Mouse (Mus musculus) frontal cortex, postnatal 10 days (tissue): Measurements from ENCODE around the gene Aldh5a1.
"Not testable (repeated sequence)": the region's sequence is repeated elsewhere in the genome, so short reads cannot be mapped to it uniquely, and the experiment has no call there.

Experiments used
- DNase-seq, 2 experiments: peaks; one replicate each; pipeline ENCODE4 v3.0.0; 2022; ENCODE audit warnings: low spot score in 2 of 2, mixed read lengths in 1 of 2

Gene Aldh5a1

DNA sequence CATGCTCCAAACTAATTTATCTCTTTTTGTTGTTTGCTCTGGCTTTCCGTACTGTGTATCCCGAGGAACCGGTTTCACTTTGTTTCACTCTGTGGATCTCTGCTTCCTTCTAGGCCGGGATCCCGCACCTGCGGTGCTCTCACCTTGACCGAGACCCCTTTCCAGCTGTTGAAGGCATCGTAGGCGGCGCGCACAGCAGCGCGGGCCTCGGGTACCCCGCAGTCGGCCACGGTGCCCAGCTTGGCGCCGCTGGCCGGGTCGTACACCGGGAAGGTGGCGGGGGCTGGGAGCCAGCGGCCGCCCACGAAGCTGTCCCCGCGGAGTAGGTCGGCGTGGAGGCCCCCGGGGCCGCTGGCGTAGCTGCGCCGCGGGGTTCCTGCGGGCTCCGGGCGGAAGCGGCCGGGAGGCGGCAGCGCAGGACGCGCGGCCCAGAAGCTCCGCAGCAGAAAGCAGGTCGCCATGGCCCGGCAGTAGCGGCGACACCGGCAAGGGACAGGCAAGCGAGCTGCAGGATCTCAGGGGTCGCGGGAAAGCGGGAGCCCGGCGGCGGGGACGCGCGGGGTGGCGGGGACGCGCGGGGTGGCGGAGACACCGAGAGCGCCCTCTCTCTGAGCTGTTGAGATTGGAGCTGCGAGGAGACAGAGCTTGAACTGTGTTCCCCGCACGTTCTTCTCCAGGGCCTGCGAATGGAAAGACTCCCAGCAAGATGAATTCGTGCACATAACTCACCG is at the start of gene Aldh5a1:
Gene Aldh5a1 (minus strand): TSS at position 554 of the 731 bp plus-strand sequence.
- DNase-seq = peak; percentile 62 to 80

DNA sequence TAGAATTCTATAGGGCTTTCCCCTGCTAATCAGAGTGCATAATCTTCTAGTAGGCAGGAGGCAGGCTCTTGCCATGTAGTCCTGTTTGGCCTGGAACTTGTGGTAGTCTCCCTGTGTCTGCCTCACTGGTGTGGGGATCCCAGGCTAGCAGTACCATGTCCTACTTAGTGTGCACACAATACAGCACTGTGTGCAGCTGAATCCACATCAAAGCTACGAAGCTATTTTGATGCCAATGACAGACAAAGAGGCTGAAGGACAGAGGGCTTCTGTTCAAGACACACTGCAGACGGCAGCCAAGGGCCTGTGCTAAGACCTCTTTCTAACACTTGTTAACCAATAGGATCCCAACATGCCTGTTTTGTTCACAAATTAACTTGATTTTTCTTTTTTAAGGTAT is 48.0 kb upstream of the Aldh5a1 start:
- peak in 1 of 2 experiments; percentile 24 for DNase-seq

DNA sequence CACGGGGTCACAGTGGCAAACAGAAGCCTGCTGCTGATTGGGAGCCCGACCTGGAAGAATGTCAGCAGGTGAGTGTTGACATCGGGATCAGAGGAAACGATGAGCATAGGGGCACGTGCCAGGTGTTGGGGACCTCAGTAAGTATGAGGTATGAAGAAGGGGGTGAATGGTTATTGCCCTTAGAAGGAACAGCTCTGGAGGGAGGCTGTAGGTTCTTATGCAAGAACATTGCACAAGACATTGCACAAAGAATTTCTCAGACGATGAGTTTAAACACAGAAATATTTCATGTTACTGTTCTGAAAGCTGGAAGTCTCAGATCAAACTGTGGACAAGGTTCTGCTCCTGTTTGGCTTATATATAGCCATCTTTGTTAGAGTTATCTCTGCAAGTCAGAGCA is 43.6 kb upstream of the Aldh5a1 start:
- DNase-seq = no peak

DNA sequence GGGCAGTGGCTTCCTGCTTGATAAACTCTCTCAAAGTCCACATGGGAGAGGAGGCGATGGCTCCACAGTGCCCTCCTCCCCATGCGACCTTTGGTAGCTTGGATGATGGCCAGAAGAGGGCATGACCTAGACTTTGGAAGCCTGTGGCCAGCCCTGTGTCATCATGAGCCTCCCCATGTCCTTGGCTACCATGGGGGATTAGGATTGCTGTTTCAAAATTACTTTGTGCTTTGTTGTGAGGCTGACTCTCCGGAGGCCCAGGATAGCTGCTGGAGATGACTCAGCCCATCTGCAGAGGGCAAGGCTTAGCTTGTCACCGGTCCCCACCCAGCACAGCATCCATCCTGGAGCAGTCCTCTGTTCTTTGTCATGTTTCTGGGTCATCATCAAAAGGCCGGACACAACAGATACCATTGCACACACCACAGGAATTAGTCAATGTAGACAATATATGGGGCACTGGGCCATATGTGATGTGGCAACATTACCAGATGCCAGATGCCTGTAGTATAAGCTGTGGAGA is 40.4 kb upstream of the Aldh5a1 start:
- no peak for DNase-seq

DNA sequence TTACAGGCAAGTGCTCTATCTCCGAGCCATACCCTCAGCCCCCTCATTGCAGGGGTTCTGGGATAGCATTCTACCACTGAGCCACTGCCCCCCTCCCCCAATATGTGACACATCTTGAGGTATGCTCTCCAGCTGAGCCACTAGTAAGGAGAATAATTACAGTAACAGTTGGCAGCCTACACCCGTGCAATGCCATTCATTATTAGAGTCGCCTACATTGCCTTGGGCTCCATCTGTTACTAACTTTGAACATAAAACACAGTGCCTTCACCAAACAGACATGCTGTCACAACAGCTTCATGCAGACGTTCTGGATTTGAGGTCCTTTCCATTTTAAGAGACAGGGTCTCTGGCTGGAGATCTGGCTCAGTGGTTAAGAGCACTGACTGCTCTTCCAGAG is 38.9 kb upstream of the Aldh5a1 start:
- no peak for DNase-seq

DNA sequence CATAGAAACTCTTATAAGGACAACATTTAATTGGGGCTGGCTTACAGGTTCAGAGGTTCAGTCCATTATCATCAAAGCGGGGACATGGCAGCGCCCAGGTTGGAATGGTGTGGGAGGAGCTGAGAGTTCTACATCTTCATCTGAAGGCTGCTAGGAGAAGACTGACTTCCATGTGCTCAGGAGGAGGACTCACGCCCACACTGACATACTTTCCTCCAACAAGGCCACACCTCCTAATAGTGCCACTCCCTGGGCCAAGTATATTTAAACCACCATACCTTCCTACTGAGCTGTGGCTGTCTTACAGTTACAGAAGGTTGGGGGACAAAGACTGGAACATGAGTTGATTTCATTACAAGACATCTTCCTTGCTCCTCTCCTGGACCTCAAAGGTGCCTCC is 34.3 kb upstream of the Aldh5a1 start:
- not testable (repeated sequence) for DNase-seq

DNA sequence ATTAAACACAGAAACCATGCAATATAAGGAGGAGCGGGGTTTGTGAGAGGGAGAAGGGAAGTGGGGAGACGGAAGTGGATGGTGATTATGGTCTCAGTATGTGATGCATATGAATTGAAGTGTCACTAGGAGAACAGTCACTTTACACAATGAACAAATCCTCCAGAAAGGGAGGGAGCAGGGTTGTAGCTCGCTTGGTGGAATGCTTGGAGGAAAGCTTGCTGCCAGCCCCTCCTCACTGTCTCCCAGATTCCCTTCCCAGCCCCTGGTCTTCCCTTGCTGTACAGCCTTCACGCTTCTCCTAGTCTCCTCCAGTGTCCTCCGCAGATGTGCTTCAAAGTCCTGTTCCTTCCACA is 28.4 kb upstream of the Aldh5a1 start:
- no peak for DNase-seq

DNA sequence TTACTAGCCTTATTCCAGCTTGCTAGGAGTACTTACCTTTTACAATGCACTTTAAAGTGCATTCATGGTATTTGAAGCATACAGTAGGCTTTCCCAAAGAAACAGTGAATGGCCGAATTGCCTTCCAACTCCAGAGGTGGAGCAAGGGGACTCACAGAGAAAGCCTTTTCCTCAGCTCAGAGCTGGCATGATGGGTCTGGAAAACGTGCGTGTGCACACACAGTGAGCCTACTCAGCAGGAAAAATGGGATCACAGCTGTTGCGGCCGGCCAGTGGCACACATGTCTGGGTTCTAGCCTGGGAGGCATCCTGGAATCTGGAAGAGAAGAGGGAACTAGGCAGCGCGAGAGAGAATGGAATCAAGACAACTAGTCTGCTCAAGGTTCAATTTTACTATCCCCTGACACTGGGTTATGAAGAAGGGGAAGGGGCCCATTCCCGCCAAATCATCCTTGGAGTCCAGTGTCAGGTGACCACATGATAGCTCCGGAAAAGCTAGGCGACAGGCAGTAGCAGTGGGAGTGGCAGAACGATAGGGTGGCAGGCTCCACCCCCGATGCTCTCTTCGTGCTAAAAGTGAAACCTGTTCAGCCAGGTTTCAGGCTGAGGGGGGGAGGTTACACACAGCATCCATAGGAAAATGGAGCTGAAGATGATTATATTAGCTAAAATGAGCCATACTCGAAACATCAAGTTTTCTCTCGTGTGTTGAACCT is 27.8 kb upstream of the Aldh5a1 start:
- DNase-seq = no peak

DNA sequence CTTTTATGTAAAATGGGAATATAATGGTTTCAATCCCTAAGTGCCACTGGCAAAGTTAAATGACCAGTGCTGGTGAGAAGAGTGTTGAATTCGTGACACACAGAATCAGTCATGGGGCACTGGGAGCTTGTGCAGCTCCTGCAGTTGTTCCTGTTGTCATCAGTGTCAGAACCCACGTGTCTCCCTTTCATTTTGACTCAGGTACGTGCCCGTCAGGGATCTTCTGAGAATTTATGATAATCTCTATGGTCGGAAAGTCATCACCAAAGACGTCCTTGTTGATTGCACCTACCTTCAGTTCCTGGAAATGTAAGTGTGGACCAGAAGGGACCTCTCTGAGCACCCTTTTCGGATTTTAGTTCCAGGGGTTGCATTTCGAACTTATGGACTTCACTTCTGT is 24.7 kb upstream of the Aldh5a1 start:
- DNase-seq = no peak

DNA sequence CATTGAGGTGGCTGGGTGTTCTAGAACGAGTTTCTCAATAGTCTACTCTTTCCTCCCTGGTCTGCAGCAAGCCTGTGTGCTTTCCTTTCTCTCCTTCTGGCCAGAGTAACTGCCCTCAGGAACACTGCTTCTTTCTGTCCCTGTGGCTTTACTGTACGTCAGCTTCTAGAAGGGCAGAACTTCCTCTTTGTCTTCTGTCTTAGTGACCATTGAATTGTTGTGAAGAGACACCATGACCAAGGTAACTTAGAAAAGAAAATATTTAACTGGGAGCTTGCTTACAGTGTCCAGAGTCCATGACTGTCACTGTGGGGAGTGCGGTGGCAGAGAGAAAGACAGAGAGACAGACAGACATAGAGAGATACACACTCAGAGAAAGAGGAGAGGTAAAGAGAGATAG is 22.6 kb upstream of the Aldh5a1 start:
- DNase-seq = no peak

DNA sequence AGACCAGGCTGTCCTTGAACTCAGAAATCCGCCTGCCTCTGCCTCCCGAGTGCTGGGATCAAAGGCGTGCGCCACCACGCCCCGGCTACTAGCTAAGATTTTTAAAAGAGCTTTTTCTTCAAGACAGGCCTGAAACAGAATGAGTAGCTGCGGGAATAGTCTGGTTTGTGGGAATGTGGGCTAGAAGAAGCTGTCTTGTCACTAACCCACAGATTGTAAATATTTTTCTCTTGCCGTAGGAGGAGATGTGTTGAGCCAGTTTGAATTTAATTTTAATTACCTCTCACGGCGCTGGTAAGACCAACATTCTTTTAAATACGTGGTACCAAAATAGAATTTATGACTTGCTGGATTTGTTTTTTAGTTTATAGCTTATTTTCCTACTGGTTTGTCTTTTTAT is 21.2 kb upstream of the Aldh5a1 start:
- no peak for DNase-seq

DNA sequence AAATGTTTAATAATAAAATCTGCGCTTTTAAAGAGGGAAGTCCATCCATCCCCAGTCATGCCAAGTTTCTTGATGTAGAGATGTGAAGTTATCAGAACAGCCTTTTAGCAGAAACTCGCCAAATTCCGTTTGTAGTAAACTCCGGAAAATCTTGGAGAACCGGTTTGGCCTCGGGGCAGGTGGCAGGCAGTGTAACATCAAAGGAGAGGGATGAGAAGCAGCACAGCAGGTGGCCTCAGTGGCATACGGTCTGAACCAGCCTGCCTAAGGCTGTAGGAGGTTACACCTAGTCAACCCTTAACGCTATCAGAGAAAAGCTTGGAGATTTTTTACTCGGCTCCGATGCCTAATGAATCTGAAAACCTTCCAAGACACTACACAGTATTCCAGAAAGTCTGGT is 18.0 kb upstream of the Aldh5a1 start:
- DNase-seq = no peak

DNA sequence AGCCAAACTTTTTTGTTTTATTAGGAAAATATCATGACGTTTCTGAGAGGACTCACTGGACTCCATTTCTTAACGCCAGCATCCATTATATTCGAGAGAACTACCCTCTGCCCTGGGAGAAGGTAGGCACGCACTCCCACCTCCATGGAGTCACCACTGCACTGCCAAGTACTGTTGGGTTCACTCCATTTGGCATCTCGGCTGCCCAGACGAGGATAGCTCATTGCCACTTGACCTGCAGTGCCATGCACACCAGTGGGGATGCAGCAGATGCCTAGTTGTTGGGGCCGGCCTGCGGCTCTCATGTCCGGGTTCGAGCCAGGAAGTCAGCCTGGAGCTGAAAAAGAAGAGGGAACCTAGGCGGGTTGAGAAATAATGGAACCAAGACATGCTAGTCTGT is 17.6 kb upstream of the Aldh5a1 start:
- no peak for DNase-seq

DNA sequence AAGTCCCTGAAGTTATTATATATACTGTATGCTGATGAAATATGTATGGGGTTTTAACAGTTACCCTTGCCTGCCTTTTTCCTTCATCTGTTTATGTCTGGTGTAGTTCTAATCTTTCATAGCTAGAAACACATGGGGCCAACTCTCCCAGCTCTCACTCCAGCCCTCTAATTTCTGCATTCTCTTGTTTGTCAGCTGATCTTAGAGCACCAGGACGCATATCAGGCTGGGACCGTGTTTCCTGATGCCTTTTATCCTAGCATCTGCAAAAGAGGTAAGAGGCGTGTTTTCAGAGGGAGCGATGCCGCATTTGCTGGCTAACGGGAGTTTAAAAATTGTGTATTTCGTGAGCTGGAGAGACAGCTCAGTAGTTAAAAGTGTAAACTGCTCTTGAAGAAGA is 15.2 kb upstream of the Aldh5a1 start:
- DNase-seq = no peak

DNA sequence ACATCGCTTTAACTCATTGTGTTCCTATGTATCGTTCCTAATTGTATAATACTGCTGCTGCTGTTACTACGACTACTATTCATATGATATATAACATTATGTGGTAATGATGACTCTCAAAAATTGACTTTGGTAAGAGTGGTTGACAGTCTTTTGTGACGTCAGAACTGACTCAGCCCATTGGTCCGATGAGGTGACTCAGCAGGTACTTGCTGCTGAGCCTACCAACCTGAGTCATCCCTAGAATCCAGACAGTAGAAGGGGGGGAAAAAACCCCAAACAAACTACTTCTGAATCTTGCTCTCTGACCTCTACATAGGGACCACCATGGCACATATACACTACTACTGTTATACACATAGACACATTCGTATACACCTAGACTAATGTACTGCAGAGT is 11.4 kb upstream of the Aldh5a1 start:
- DNase-seq = no peak

DNA sequence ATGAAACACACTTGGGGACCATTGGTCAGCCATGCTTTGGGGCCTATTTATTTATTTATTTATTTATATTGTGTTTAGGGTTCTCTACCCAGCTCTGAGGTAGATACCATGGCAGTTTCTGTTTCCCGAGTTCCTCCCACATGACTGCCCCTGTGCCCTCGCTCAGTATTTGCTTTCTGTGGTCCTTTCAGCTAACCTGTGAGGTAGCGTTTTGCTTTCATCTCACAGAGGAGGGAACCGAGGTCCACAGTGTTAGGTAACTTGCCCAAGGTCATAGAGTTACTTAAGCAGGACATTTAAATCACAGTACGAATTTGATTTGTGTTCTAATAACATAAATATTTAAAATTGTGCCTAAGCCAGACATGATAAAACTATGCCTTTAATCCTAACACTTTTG is 9.7 kb upstream of the Aldh5a1 start:
- no peak for DNase-seq

DNA sequence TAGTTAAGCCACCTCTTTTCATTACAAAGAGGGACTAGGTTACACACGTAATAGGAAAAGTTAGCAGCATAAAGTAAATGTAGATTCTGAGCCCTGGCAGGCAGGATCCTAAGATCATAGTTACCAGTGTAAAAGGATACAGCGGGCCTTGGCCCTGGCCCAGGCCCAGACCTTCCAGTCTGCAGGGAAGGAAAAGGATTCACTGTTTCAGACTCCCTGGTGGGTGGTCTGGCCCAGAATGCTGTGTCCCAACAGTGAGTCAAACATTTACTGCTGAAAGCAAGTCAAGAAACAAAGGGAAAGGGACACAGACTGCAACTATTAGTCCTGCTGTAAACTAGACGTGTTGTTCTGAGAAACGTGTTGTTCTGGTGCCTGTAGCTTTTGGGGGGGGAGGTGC is 8.1 kb upstream of the Aldh5a1 start:
- no peak for DNase-seq

DNA sequence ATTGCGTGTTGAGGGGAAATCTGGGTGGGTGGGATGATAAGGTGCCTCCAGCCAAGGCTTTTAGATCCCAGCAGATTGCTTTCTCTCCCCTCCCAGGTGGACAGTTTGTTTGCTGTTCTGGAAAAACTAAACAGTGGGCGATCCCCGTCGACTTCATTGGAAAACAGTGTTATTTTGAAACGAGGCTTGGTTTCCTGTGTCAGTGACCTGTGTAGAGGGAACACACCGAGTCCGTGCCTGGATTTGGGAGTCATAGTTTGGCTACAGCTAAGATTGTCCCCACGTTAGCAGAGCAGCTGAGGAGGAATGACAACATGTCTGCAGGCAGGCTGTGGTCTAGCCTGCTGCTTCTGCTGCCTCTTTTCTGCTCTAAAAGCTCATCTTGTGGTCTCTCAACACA is 5.8 kb upstream of the Aldh5a1 start:
- DNase-seq = no peak

DNA sequence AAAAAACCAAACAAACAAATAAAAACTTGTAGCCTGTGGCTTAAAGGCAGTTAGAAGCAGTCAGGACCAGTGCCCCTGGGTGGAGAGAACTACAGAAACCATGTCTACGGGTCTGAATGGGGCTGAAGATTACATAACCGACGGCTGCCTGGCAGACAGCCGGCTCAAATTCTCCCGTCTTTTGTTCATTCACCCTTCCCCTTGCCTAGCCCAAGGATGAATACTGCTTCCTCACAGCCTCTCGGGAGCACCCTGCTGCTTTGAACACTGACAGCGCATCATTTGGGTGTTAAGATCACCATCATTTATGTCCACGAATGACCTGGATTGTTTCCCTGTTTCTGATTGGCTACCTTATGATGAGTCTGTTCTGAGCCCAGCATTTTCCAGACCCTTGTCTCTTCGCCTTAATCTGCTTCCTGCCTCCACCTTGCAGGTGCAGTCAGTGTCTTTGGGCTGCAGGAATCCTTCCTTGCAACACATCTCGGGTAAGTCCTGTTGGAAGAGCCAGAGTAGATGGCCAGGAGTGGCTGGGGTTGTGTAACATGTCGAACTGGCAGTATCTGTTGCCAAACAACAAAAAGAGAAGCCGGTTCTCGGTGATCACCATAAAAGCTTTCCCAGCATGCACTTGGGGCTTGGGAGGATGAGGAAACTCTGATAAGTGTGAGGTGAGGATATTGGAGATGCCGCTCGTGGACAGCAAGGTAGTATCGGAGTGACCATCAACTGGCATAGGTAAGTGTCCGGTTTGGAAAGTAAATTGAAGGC is 5.2 kb upstream of the Aldh5a1 start, which contains the start of gene Gpld1:
Gene Gpld1 (plus strand): TSS at position 641 of the 771 bp plus-strand sequence.
- DNase-seq = peak in 1 of 2 experiments; percentile 21

DNA sequence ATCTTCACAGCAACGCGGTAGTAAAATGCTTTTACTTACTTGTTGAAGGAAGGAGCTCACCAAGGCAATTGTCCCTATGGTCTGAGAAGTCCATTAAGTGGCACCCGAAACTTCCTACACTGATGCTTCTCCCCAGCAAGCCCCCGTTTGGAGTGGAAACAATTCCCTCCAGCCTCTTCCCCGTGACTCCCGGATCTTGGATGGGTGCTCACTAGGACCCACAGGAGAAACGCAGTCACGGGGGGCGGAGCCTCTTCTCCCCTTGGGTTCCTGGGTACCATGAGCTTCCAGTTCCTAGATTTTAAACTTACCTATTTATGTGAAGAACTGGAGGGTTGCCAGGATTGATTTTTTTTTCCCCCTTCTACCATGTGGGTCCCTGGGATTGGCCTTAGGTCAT is 2.0 kb upstream of the Aldh5a1 start:
- no peak for DNase-seq

DNA sequence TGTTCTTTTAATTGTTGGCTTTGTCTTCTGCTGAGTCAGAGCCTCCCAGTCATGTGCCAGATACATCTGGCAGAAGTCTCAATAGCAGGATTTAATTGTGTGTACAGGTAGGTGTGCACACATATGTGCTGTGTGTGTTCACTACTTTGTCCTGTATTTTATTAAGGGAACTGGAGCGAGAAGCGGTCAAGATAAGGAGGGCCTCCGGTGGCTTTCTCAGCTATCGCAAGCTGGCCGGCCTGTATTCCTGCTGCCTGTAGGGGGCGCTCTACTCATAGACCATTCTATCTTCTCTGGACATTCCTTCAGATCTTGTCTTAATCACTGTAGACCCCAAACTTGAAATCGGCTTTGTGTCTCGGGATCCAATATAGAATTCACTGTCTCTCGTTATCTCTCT is 1.2 kb upstream of the Aldh5a1 start:
- DNase-seq = peak; percentile 38 to 68

DNA sequence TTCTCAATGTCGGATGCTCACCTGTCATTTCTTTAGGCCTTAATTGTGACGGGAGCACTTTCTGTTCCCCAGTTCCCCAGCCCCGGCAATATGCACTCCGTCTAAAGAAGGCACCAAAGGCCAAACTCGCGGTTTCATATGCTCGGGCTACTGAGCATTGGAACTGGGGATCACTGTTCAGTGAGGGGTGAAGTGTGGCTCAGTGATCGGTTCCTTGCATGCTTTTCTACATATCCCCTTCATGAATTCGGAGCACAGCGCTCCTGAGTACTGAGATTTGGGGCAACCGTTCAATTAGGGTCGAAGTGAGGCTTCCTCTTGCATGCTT is 342 bp upstream of the Aldh5a1 start:
- no peak for DNase-seq

DNA sequence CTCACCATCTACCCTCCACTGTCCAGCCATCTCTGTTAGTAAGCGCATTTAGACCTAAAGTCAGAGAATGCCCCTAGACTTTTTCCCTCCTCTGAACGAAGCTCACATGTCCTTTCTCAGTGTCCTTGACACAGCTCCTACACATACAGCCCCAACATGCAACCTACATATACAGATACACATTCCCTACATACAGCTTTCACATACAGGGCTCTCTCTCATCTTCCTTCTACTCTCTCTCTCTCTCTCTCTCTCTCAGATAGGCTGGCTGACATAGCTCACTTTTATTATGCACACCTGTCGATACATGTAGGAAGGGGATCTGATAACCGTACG is 721 bp downstream of the Aldh5a1 start:
- no peak for DNase-seq
